Mouse (Mus musculus): ENCODE measurements around the gene Rps6kc1. TPM values are rescaled to one million over a fixed set of nuclear protein-coding genes. Genes with fewer than 3 reads are reported as not detected.
"Not testable (repeated sequence)": the region's sequence is repeated elsewhere in the genome, so short reads cannot be mapped to it uniquely, and the experiment has no call there.

Gene Rps6kc1
- 10 to 100 TPM; 80.8 to 91.0 (median 86.0) TPM for total RNA-seq (2022)

GRCm38 (mm10) chr1:190911415-190912123, at the start of gene Rps6kc1:
Gene Rps6kc1 (minus strand): TSS chr1:190911770.
- DNase-seq (ENCODE audit: low spot score in 2 of 2): peak; percentile 77 to 83

- DNase-seq (ENCODE audit: low spot score in 2 of 2): no peak
These were observed 47.3 kb upstream of the Rps6kc1 start for GRCm38 (mm10) chr1:190958821-190959220.

GRCm38 (mm10) chr1:190953009-190953408, 41.4 kb upstream of the Rps6kc1 start:
- no peak for DNase-seq (ENCODE audit: low spot score in 2 of 2)

- no peak for DNase-seq (ENCODE audit: low spot score in 2 of 2)
These were observed 39.4 kb upstream of the Rps6kc1 start for GRCm38 (mm10) chr1:190951014-190951413.

GRCm38 (mm10) chr1:190948846-190949245, 37.3 kb upstream of the Rps6kc1 start:
- no peak for DNase-seq (ENCODE audit: low spot score in 2 of 2)

GRCm38 (mm10) chr1:190948439-190948838, 36.9 kb upstream of the Rps6kc1 start:
- no peak for DNase-seq (ENCODE audit: low spot score in 2 of 2)

GRCm38 (mm10) chr1:190947986-190948385, 36.4 kb upstream of the Rps6kc1 start:
- DNase-seq (ENCODE audit: low spot score in 2 of 2): no peak

- DNase-seq (ENCODE audit: low spot score in 2 of 2): peak; percentile 55 to 68
These were observed 32.7 kb upstream of the Rps6kc1 start for GRCm38 (mm10) chr1:190944109-190944760.

GRCm38 (mm10) chr1:190939803-190940202, 28.2 kb upstream of the Rps6kc1 start:
- no peak for DNase-seq (ENCODE audit: low spot score in 2 of 2)

- no peak for DNase-seq (ENCODE audit: low spot score in 2 of 2)
These were observed 18.6 kb upstream of the Rps6kc1 start for GRCm38 (mm10) chr1:190930181-190930580.

- peak in 1 of 2 experiments; percentile 29 for DNase-seq (ENCODE audit: low spot score in 2 of 2)
These were observed 17.6 kb upstream of the Rps6kc1 start for GRCm38 (mm10) chr1:190929010-190929695.

- DNase-seq (ENCODE audit: low spot score in 2 of 2): peak; percentile 96 to 97
These were observed 16.9 kb upstream of the Rps6kc1 start for GRCm38 (mm10) chr1:190928370-190929009.

- no peak for DNase-seq (ENCODE audit: low spot score in 2 of 2)
These were observed 16.3 kb upstream of the Rps6kc1 start for GRCm38 (mm10) chr1:190927751-190928369.

GRCm38 (mm10) chr1:190927311-190927710, 15.7 kb upstream of the Rps6kc1 start:
- no peak for DNase-seq (ENCODE audit: low spot score in 2 of 2)

- not testable (repeated sequence) for DNase-seq (ENCODE audit: low spot score in 2 of 2)
These were observed 13.2 kb upstream of the Rps6kc1 start, which contains the start of gene Angel2 for GRCm38 (mm10) chr1:190924812-190925211. Gene Angel2 (plus strand): TSS chr1:190925112.

- DNase-seq (ENCODE audit: low spot score in 2 of 2): no peak
These were observed 8.3 kb upstream of the Rps6kc1 start for GRCm38 (mm10) chr1:190919725-190920469.

- peak in 1 of 2 experiments; percentile 25 for DNase-seq (ENCODE audit: low spot score in 2 of 2)
These were observed 7.4 kb upstream of the Rps6kc1 start for GRCm38 (mm10) chr1:190918938-190919337.

- no peak for DNase-seq (ENCODE audit: low spot score in 2 of 2)
These were observed 1.1 kb upstream of the Rps6kc1 start for GRCm38 (mm10) chr1:190912623-190913022.

GRCm38 (mm10) chr1:190910836-190911235, 734 bp downstream of the Rps6kc1 start:
- no peak for DNase-seq (ENCODE audit: low spot score in 2 of 2)

GRCm38 (mm10) chr1:190904714-190905113, 6.9 kb downstream of the Rps6kc1 start:
- no peak for DNase-seq (ENCODE audit: low spot score in 2 of 2)
